Mouse (Mus musculus) right cerebral cortex, postnatal 36 days (tissue): Measurements from ENCODE around the gene Gpr173.

Source experiments
- DNase-seq, 2 experiments: peaks; one replicate each; pipeline ENCODE4 v3.0.0; 2022; ENCODE audit warnings: low spot score in 2 of 2, mixed read lengths in 1 of 2

Gene Gpr173

DNA sequence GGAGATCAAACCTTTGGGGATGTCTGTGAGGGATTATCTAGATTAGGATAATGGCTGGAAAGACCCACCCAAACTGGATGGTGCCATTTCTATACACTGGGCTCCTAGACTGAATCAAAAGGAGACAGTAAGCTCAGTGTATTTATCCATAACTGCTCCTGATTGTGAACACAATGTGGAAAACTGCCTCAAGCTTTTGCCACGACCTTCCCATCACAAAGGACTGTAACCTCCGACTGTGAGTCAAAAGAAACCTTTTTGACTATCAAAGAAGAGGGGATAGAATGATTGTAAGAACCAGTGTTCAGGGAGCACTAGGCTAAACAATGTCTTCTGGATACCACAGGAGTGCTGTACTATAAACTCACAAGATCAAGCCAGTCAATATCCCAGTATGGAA, 62.3 kb downstream of the Gpr173 start:
- no peak for DNase-seq
